Mouse (Mus musculus) hindbrain, embryonic 16.5 days (tissue): Measurements from ENCODE around the gene Selenon. TPM values are rescaled to one million over a fixed set of nuclear protein-coding genes. Genes with fewer than 3 reads are reported as not detected.

Experiments
- ATAC-seq: fragments of 200-750 bp; cut with Nextera tagmentation; 2 replicates; pipeline ENCODE4 v1.8.0; 2017; ENCODE audit warnings: moderate TSS enrichment, moderate library complexity
- H3K27ac ChIP-seq: fragments of 300-500 bp; sonication (generic); 2 replicates; pipeline ENCODE4 v1.5.1; 2014; ENCODE audit warnings: low read depth, mild to moderate bottlenecking, control low read depth, low read length, moderate library complexity
- H3K27me3 ChIP-seq: fragments of 300-500 bp; sonication (generic); replicated peaks from 2 replicates; pipeline ENCODE4 v1.6.1; 2014; ENCODE audit warnings: low read length; ENCODE audit not compliant: control insufficient read depth, insufficient read depth
- H3K36me3 ChIP-seq: fragments of 300-500 bp; sonication (generic); 2 replicates; pipeline ENCODE4 v1.6.1; 2014; ENCODE audit warnings: mild to moderate bottlenecking, low read length, moderate library complexity, mixed read lengths; ENCODE audit not compliant: control insufficient read depth, insufficient read depth
- H3K4me1 ChIP-seq: fragments of 300-500 bp; sonication (generic); 2 replicates; pipeline ENCODE4 v1.6.1; 2014; ENCODE audit warnings: low read depth, low read length; ENCODE audit not compliant: control insufficient read depth, insufficient read depth
- H3K4me2 ChIP-seq: fragments of 300-500 bp; sonication (generic); 2 replicates; pipeline ENCODE4 v1.6.1; 2014; ENCODE audit warnings: mild to moderate bottlenecking, low read length, control low read depth, moderate library complexity
- H3K4me3 ChIP-seq: fragments of 300-500 bp; sonication (generic); 2 replicates; pipeline ENCODE4 v1.5.1; 2014; ENCODE audit warnings: mild to moderate bottlenecking, low read length, control low read depth, moderate library complexity
- H3K9ac ChIP-seq: fragments of 300-500 bp; sonication (generic); 2 replicates; pipeline ENCODE4 v1.6.1; 2014; ENCODE audit warnings: low read depth, mild to moderate bottlenecking, control low read depth, low read length, moderate library complexity
- H3K9me3 ChIP-seq: fragments of 300-500 bp; sonication (generic); 2 replicates; pipeline ENCODE4 v1.6.1; 2014; ENCODE audit warnings: mild to moderate bottlenecking, low read length, moderate library complexity; ENCODE audit not compliant: control insufficient read depth
- WGBS: fragments of 180-500 bp; shearing (Covaris S2); extraction: QIAGEN DNeasy Blood & Tissue Kit; methylation state at CpG from one replicate; pipeline ENCODE4 v1.1.7; 2014; 5-methylcytosine and 5-hydroxymethylcytosine counted together
- polyA plus RNA-seq: library from polyadenylated mRNA; unstranded; fragments of >200 nt; fragmentation: Nextera tagmentation; extraction: Ambion mirVana; gene quantifications from 2 replicates; pipeline ENCODE4 v1.2.1, GENCODE M21; 2015

The Selenon gene
- polyA plus RNA-seq, 1 experiment from 2014 or later = 6.7 TPM

DNA sequence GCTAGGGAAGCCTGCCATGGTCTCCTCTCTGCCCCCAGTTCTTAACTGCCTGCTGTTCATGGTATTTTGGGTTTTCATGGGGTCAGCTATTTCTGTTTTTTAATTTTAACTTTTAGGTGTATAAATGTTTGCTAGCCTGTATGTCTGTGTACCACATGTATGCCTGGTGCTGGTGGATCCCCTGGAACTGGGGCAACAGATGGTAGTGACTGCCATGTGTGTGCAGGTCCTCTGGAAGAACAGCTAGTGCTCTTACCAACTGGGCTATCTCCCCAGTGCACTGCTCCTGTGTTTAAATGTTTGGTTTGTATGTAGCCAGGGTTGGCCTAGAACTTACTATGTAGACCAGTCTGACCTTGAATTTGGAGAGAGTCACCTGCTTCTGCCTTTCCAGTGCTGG lies 32.7 kb downstream of the Selenon start:
- H3K27me3 ChIP-seq = no peaks in the 10 kb centered on the region
- H3K36me3 ChIP-seq = no peaks in the 10 kb centered on the region
- no peak overlapping the region for H3K4me2 ChIP-seq
- no peaks in the 10 kb centered on the region for H3K4me1 ChIP-seq
- no peaks in the 10 kb centered on the region for H3K9me3 ChIP-seq
- H3K9ac ChIP-seq = no peak overlapping the region
- no peak overlapping the region for H3K4me3 ChIP-seq
- H3K27ac ChIP-seq = no peak overlapping the region
- ATAC-seq = no peak

DNA sequence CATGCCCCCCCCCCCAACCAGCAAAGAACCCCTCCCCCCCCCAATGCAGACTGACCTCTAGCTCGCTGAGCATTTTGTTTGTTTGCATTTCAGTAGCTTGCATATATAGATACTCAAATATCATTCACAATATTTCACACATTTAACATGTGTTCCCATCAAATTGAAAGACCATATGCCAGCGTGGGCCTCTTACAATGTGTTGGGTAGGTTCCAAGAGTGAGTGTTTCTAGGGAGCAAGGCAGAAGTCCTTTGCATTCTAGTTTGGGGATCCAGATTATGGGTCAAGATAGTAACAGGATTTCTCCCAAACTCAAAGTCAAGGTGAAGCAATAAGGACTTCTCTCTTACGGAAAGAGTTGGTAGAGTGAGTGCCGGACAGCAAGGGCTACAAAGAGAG lies 33.4 kb downstream of the Selenon start:
- ATAC-seq = no peak
- Histone ChIP-seq H3K27me3 (no peaks in the 10 kb centered on the region), H3K27ac (no peak overlapping the region), H3K4me1 (no peaks in the 10 kb centered on the region), H3K9ac (no peak overlapping the region), H3K36me3 (no peaks in the 10 kb centered on the region), H3K4me3 (no peak overlapping the region), H3K4me2 (no peak overlapping the region), H3K9me3 (no peaks in the 10 kb centered on the region)
- WGBS = 89% methylated on average over 4 of the region's 4 CpGs

- no peaks in the 10 kb centered on the region for H3K9me3 ChIP-seq
- no peak overlapping the region for H3K27ac ChIP-seq
- no peaks in the 10 kb centered on the region for H3K36me3 ChIP-seq
- peaks cover 1% of the 10 kb centered on the region; the same call in 1 of the 2 replicates for H3K4me1 ChIP-seq
- H3K27me3 ChIP-seq = no peaks in the 10 kb centered on the region
- no peak for ATAC-seq
- no peak overlapping the region for H3K4me2 ChIP-seq
- H3K9ac ChIP-seq = no peak overlapping the region
- WGBS = 89% methylated on average over 10 of the region's 10 CpGs
- H3K4me3 ChIP-seq = no peak overlapping the region
These were observed 34.2 kb downstream of the Selenon start for GRCm38 (mm10) chr4:134517719-134518118.

GRCm38 (mm10) chr4:134516981-134517380 lies 35.0 kb downstream of the Selenon start:
- Histone ChIP-seq H3K9ac (no peak overlapping the region), H3K27me3 (no peaks in the 10 kb centered on the region), H3K4me3 (no peak overlapping the region), H3K9me3 (no peaks in the 10 kb centered on the region), H3K4me2 (no peak overlapping the region), H3K4me1 (peaks cover 2% of the 10 kb centered on the region; the same call in 1 of the 2 replicates), H3K27ac (no peak overlapping the region), H3K36me3 (no peaks in the 10 kb centered on the region)
- 79% methylated on average over 8 of the region's 8 CpGs for WGBS
- ATAC-seq = no peak

DNA sequence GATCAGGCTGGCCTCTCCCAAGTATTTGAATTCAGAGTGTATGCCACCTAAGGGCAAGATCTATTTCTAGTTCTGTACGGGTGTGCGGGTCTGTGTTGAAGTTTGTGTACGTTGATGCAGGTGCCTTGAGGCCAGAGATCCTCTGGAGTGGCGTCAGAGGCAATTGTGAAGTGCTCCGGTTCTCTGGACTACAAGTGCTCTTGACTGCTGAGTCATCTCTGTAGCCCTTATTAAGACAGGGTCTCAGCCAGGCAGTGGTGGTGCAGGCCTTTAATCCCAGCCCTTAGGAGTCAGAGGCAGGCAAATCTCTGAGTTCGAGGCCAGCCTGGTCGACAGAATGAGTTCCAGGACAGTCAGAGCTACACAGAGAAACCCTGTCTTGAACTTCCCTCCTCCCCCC lies 36.4 kb downstream of the Selenon start:
- Histone ChIP-seq H3K9me3 (no peaks in the 10 kb centered on the region), H3K4me3 (no peak overlapping the region), H3K4me1 (peaks cover 6% of the 10 kb centered on the region), H3K27ac (no peak overlapping the region), H3K4me2 (no peak overlapping the region), H3K36me3 (no peaks in the 10 kb centered on the region), H3K9ac (no peak overlapping the region), H3K27me3 (no peaks in the 10 kb centered on the region)
- no peak for ATAC-seq
- WGBS = 91% methylated on average over 7 of the region's 7 CpGs

DNA sequence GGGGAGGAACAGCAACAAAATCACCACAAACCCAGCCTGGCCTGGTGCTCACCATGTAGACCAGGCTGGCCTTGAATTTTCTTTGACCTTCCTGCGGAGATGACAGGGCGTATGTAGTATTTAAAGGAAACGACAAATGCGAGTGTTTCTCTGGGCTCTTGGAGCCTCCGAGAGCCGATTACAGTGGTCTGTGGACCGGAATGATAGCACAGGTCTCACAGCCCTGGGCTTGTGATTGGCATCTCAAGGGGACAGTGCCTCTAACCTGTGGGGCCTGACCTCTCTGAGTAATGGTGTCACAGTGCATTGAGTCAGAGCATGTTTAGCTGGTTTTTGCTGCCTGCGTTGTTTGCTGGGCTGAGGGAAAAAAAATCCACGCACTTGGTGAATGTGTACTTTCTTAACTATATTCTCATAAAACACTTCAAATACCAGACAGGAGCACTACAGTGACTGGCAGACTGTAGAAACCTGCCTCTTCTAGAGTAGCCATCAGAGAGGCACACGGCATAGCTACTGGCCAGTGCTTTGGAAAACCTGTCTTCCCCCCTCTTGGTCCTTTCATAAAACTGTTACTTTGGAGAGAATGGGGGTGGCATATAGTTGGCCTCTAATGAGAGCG lies 37.5 kb downstream of the Selenon start:
- no peak overlapping the region for H3K4me2 ChIP-seq
- no peak overlapping the region for H3K9ac ChIP-seq
- no peaks in the 10 kb centered on the region for H3K27me3 ChIP-seq
- 92% methylated on average over 11 of the region's 11 CpGs for WGBS
- no peak overlapping the region for H3K27ac ChIP-seq
- H3K4me1 ChIP-seq = peaks cover 6% of the 10 kb centered on the region
- H3K36me3 ChIP-seq = no peaks in the 10 kb centered on the region
- no peak for ATAC-seq
- H3K4me3 ChIP-seq = no peak overlapping the region
- no peaks in the 10 kb centered on the region for H3K9me3 ChIP-seq

GRCm38 (mm10) chr4:134512798-134513197 lies 39.2 kb downstream of the Selenon start:
- WGBS = 21% methylated on average over 15 of the region's 15 CpGs
- no peak overlapping the region for H3K9ac ChIP-seq
- no peaks in the 10 kb centered on the region for H3K9me3 ChIP-seq
- H3K4me2 ChIP-seq = peak overlapping the region; percentile 27
- no peak overlapping the region for H3K4me3 ChIP-seq
- H3K4me1 ChIP-seq = peaks cover 6% of the 10 kb centered on the region
- ATAC-seq = no peak
- H3K27me3 ChIP-seq = no peaks in the 10 kb centered on the region
- H3K36me3 ChIP-seq = peaks cover 2% of the 10 kb centered on the region
- no peak overlapping the region for H3K27ac ChIP-seq

GRCm38 (mm10) chr4:134511730-134512129 lies 40.2 kb downstream of the Selenon start:
- ATAC-seq = no peak
- Histone ChIP-seq H3K9me3 (no peaks in the 10 kb centered on the region), H3K4me2 (peak overlapping the region; percentile 96), H3K9ac (no peak overlapping the region), H3K4me1 (peaks cover 6% of the 10 kb centered on the region), H3K4me3 (no peak overlapping the region; the same call in 1 of the 2 replicates), H3K27me3 (no peaks in the 10 kb centered on the region; the same call in 1 of the 2 replicates), H3K27ac (no peak overlapping the region), H3K36me3 (peaks cover 5% of the 10 kb centered on the region)
- 80% methylated on average over 6 of the region's 6 CpGs for WGBS

DNA sequence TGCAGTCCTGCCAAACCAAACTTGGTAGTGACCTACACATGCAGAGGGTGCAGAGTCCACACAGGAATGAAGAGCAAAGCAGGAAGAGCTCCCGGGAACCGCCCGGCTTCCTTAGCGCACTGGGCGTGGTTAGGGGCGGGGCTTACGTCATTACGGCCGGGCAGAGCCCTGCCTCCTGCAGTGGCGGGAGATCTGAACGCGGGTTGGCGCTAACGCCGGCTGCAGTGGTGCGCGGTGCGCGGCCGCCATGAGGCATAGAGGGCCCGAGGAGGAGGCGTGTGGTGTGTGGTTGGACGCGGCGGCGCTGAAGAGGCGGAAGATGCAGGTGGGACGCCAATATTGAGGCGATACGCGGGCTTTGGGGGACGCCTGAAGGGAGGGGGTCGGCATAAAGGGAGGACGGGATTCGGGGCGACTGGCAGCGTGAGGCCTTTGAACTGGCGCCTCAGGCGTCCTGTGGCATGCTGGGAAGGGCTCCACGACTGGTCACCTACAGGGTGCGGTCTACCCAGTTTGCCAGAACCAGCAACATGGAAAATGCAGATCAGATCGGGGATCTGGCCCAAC lies 41.0 kb downstream of the Selenon start, which contains the start of gene Aunip:
TSS of gene Aunip (plus strand) at position 155 of the 567 bp plus-strand sequence.
- ATAC-seq = peak; percentile 96

More for the DNA sequence above, 41.0 kb downstream of the Selenon start, which contains the start of gene Aunip:
- Histone ChIP-seq H3K9me3 (no peaks in the 10 kb centered on the region), H3K9ac (peak within 1 kb of the TSS; percentile 30), H3K27me3 (no peaks in the 10 kb centered on the region; the same call in 1 of the 2 replicates), H3K27ac (no peak within 1 kb of the TSS), H3K4me1 (peaks cover 6% of the 10 kb centered on the region), H3K4me3 (peak within 1 kb of the TSS; percentile 53), H3K4me2 (peak within 1 kb of the TSS; percentile 96), H3K36me3 (peaks cover 5% of the 10 kb centered on the region)
- WGBS = under 1% methylated on average over 42 of the region's 42 CpGs
